Mouse (Mus musculus) right cerebral cortex, adult 18-20 months (tissue): ENCODE measurements around the gene Dph1.

ENCODE experiments used
- DNase-seq: peaks from one replicate; pipeline ENCODE4 v3.0.0; 2022; ENCODE audit warnings: mixed read lengths

The Dph1 gene

GRCm38 (mm10) chr11:75129481-75129880 lies 61.6 kb downstream of the Dph1 start:
- no peak for DNase-seq
